9 mouse cellular contexts compared by ENCODE assay signal in genomic region chr10:76997759-76998513, GRCm38 (mm10). TPM values are rescaled to one million over a fixed set of nuclear protein-coding genes. Genes with fewer than 3 reads are reported as not detected.
DNase-seq lines count a peak whose midpoint lies in the region; ATAC-seq and TF ChIP-seq lines count a peak whose summit lies in the region.
"Had no signal": no experiment of that assay in that cellular context is flagged by ENCODE, and none has a peak within 500 bp of the region (broad histone marks: within the 10 kb centered on the region; RNA-seq: fewer than 3 reads in every experiment).

No protein-coding gene starts in this region.

- H3K9me3 ChIP-seq in liver, embryonic 14.5 days (ENCODE audit: control insufficient read depth, low read length) = no peaks in the 10 kb centered on the region
- H3K9me3 ChIP-seq: neural tube, embryonic 13.5 days had no signal

- H3K4me1 ChIP-seq in liver, embryonic 14.5 days (replicated peaks; ENCODE audit: control insufficient read depth in 2 of 2, insufficient read depth in 2 of 2, low read length in 1 of 2) = 0 out of 4 replicates have a peak, but pooled peaks cover 0 to 2% of the 10 kb centered on the region in 2 experiments

- no peak overlapping the region for H3K9ac ChIP-seq in liver, embryonic 14.5 days (replicated peaks)
- H3K9ac ChIP-seq: neural tube, embryonic 13.5 days had no signal

- H3K4me3 ChIP-seq in liver, embryonic 14.5 days (ENCODE audit: insufficient read depth in 1 of 2, low read depth in 2 of 2, low read length in 2 of 2) = no peak overlapping the region
- H3K4me3 ChIP-seq: neural tube, embryonic 13.5 days had no signal

- TF ChIP-seq EP300 in liver, embryonic 14.5 days (IDR thresholded peaks at IDR 0.05; ENCODE audit: low read depth) = no peak

- H3K27me3 ChIP-seq in liver, embryonic 14.5 days (ENCODE audit: control insufficient read depth, insufficient read depth, low read length) = no peaks in the 10 kb centered on the region
- H3K27me3 ChIP-seq: neural tube, embryonic 13.5 days had no signal

- ATAC-seq in liver, embryonic 14.5 days (ENCODE audit: insufficient read depth) = peak; percentile 26; the same call in 1 of the 2 replicates

- H3K36me3 ChIP-seq in liver, embryonic 14.5 days (replicated peaks; ENCODE audit: control insufficient read depth, insufficient read depth, low read depth) = no peaks in the 10 kb centered on the region
- H3K36me3 ChIP-seq: neural tube, embryonic 13.5 days had no signal

- WGBS in liver, embryonic 14.5 days (ENCODE audit: insufficient replicate concordance) = 64% methylated on average over 17 of the region's 17 CpGs

- H3K4me2 ChIP-seq in liver, embryonic 14.5 days (ENCODE audit: low read depth) = no peak overlapping the region
- H3K4me2 ChIP-seq: neural tube, embryonic 13.5 days had no signal

- intact Hi-C loops in heart, postnatal 14 days (cut with DNase I) = no loop called here

- DNase-seq in right cerebral cortex, postnatal 4 days = peak; percentile 35
- DNase-seq in right cerebral cortex, adult 2 months (ENCODE audit: low spot score in 2 of 2) = no peak
- peak; percentile 36 to 81 for DNase-seq in cerebellum, postnatal 4 days (ENCODE audit: low spot score in 2 of 2)
- peak; percentile 75 to 82 for DNase-seq in heart, postnatal 14 days
- no peak for DNase-seq in liver, embryonic 14.5 days (ENCODE audit: low read depth in 3 of 3, low spot score in 3 of 3)
- DNase-seq in testis, postnatal 10 days (ENCODE audit: low spot score) = peak; percentile 94
- no peak for DNase-seq in thymus, postnatal 25 days
- DNase-seq in left cerebral cortex, adult 11 months (ENCODE audit: low spot score) = no peak

- H3K27ac ChIP-seq in liver, embryonic 14.5 days = no peak overlapping the region
- H3K27ac ChIP-seq: neural tube, embryonic 13.5 days had no signal

- no peak for TF ChIP-seq CTCF in liver, embryonic 14.5 days (IDR thresholded peaks at IDR 0.05; ENCODE audit: low read depth)

RNA-seq across cellular contexts. Expression of gene Slc19a1, which starts 34.1 kb away (rescaled TPM):
- total RNA-seq in heart, postnatal 14 days (2021) = 1 to 10 TPM; 4.0 to 5.0 TPM
- 18.6 and 19.3 TPM in 2 replicates for polyA plus RNA-seq in liver, embryonic 14.5 days (2012; rRNA removed)
- 13.6 and 19.2 TPM in 2 replicates for polyA plus RNA-seq in liver, embryonic 14.5 days (2014; fragmentation: Nextera tagmentation; extraction: Ambion mirVana)

RNA-seq across cellular contexts. Expression of gene Pcbp3, which starts 36.2 kb away (rescaled TPM):
- total RNA-seq in heart, postnatal 14 days (2021) = 1 to 10 TPM; 7.7 TPM
- polyA plus RNA-seq in liver, embryonic 14.5 days (2012; rRNA removed) = 1.8 and 2.0 TPM in 2 replicates
- polyA plus RNA-seq in liver, embryonic 14.5 days (2014; fragmentation: Nextera tagmentation; extraction: Ambion mirVana) = 2.6 and 2.9 TPM in 2 replicates

Comparison
In these comparisons a context has a peak if more than half of its experiments do, and no peak if none do; other contexts are left out.
1. DNase-seq: peak in right cerebral cortex, postnatal 4 days (single experiment), cerebellum, postnatal 4 days (2 of 2), heart, postnatal 14 days (2 of 2) and testis, postnatal 10 days (single experiment); none in right cerebral cortex, adult 2 months (0 of 2), liver, embryonic 14.5 days (0 of 3), thymus, postnatal 25 days (single experiment) and left cerebral cortex, adult 11 months (single experiment).